Mouse (Mus musculus) cerebellum, postnatal 36 days (tissue): Measurements from ENCODE around the gene Bckdk.

Experiments
- DNase-seq, 2 experiments: peaks; one replicate each; pipeline ENCODE4 v3.0.0; 2021 to 2022; ENCODE audit warnings: mixed read lengths in 2 of 2

The Bckdk gene

GRCm38 (mm10) chr7:127896384-127896783 is 7.5 kb upstream of the Bckdk start:
- peak; percentile 73 to 76 for DNase-seq

GRCm38 (mm10) chr7:127897542-127897941 is 6.3 kb upstream of the Bckdk start:
- DNase-seq, result no peak

- no peak for DNase-seq
These were observed 5.5 kb upstream of the Bckdk start for GRCm38 (mm10) chr7:127898179-127898956.

- no peak for DNase-seq
These were observed 3.9 kb upstream of the Bckdk start for GRCm38 (mm10) chr7:127899997-127900396.

- DNase-seq, result no peak
These were observed 2.1 kb upstream of the Bckdk start for GRCm38 (mm10) chr7:127901772-127902171.

GRCm38 (mm10) chr7:127907939-127908338 is 4.1 kb downstream of the Bckdk start:
- DNase-seq, result no peak

- DNase-seq, result no peak
These were observed 4.8 kb downstream of the Bckdk start for GRCm38 (mm10) chr7:127908656-127909055.

- peak; percentile 87 to 88 for DNase-seq
These were observed 8.4 kb downstream of the Bckdk start, which contains the start of gene Kat8 for GRCm38 (mm10) chr7:127912190-127912871. Gene Kat8 (plus strand): TSS chr7:127912516.

GRCm38 (mm10) chr7:127912938-127913337 is 9.1 kb downstream of the Bckdk start:
- no peak for DNase-seq

- no peak for DNase-seq
These were observed 11.4 kb downstream of the Bckdk start for GRCm38 (mm10) chr7:127915293-127915692.

- peak; percentile 51 to 53 for DNase-seq
These were observed 14.3 kb downstream of the Bckdk start for GRCm38 (mm10) chr7:127918203-127918602.

- DNase-seq, result no peak
These were observed 15.4 kb downstream of the Bckdk start for GRCm38 (mm10) chr7:127919290-127919689.

GRCm38 (mm10) chr7:127921516-127921915 is 17.6 kb downstream of the Bckdk start:
- DNase-seq, result peak in 1 of 2 experiments; percentile 34

GRCm38 (mm10) chr7:127922451-127923275 is 18.8 kb downstream of the Bckdk start:
- DNase-seq, result no peak

GRCm38 (mm10) chr7:127923714-127924113 is 19.8 kb downstream of the Bckdk start:
- DNase-seq, result no peak

- DNase-seq, result no peak
These were observed 21.4 kb downstream of the Bckdk start for GRCm38 (mm10) chr7:127925252-127925651.

GRCm38 (mm10) chr7:127926066-127926465 is 22.2 kb downstream of the Bckdk start:
- no peak for DNase-seq

GRCm38 (mm10) chr7:127926846-127927245 is 23.0 kb downstream of the Bckdk start:
- no peak for DNase-seq

GRCm38 (mm10) chr7:127927726-127928125 is 23.8 kb downstream of the Bckdk start:
- DNase-seq, result no peak

- DNase-seq, result peak in 1 of 2 experiments; percentile 33
These were observed 24.7 kb downstream of the Bckdk start for GRCm38 (mm10) chr7:127928596-127928995.

GRCm38 (mm10) chr7:127929923-127930322 is 26.0 kb downstream of the Bckdk start, which contains the start of gene Prss8:
Gene Prss8 (minus strand): TSS chr7:127930104.
- DNase-seq, result no peak

GRCm38 (mm10) chr7:127930636-127931035 is 26.8 kb downstream of the Bckdk start:
- DNase-seq, result no peak
